Mouse (Mus musculus): ENCODE results near the gene Rab8b. TPM values are rescaled to one million over a fixed set of nuclear protein-coding genes. Genes with fewer than 3 reads are reported as not detected.
"Not testable (repeated sequence)": the region's sequence is repeated elsewhere in the genome, so short reads cannot be mapped to it uniquely, and the experiment has no call there.

Gene Rab8b
- total RNA-seq, 2 experiments from 2014 or later, result 17.8 to 18.5 TPM

DNA sequence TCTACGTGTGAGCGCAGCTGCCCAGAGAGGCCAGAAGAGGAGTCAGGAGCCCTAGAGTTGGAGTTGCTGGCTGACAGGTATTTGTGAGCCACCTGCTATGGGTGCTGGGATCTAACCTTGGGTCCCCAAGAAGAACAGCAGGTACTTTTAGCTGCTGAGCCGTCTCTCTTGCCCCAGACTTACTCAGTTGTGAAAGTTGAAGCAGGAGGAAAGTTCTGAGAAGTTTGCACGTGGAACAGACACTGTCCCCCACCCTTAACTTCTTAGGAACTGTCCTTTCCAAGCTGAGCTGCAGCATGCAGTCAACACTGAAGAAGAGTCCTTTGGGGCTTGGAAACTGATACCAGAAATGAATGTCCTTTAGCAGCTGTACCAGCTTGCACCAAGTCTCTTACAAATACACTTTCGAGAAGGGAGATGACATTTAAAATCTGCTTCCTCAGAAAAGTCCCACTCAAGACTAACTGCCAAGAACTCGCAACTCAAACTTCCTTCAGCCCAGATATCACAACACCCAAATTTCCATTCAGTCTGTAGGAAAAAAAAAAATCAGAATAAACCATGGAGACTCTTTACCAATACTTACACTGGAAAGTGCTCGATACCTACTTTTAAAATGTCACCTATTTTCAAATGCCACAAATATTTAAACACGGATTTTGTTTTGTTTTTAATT, 2.1 kb downstream of the Rab8b start:
- no peak for DNase-seq

GRCm38 (mm10) chr9:66915869-66916785, 3.4 kb downstream of the Rab8b start:
- no peak for DNase-seq

- DNase-seq, result no peak
Observed at GRCm38 (mm10) chr9:66915401-66915800, 4.1 kb downstream of the Rab8b start.

GRCm38 (mm10) chr9:66914540-66914939, 4.9 kb downstream of the Rab8b start:
- no peak for DNase-seq

- DNase-seq, result not testable (repeated sequence)
Observed at GRCm38 (mm10) chr9:66913254-66913934, 6.1 kb downstream of the Rab8b start.

GRCm38 (mm10) chr9:66912304-66912703, 7.2 kb downstream of the Rab8b start:
- no peak for DNase-seq

GRCm38 (mm10) chr9:66910677-66911076, 8.8 kb downstream of the Rab8b start:
- no peak for DNase-seq

GRCm38 (mm10) chr9:66909922-66910321, 9.6 kb downstream of the Rab8b start:
- no peak for DNase-seq

GRCm38 (mm10) chr9:66907746-66908397, 11.6 kb downstream of the Rab8b start:
- no peak for DNase-seq

- DNase-seq, result no peak
Observed at GRCm38 (mm10) chr9:66907126-66907525, 12.4 kb downstream of the Rab8b start.

- no peak for DNase-seq
Observed at GRCm38 (mm10) chr9:66905990-66906389, 13.5 kb downstream of the Rab8b start.

DNA sequence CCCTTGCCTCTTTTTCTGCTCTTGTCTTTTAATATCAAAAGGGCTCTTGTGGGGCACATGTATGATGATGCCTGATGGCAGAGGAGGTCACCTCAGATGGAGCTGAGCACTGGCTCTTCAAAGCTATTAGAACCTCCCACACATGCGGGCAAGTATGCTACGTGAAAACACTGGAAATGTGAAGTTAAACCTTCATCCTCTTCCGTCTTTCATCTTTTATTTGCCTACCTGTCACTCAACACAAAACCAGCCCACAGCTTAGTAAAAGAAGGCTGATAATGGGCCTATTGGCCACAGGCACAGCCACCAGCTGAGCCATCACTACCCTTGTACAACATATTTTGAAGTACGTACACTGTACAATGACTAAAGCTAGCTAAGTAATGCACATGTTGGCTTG, 20.0 kb downstream of the Rab8b start:
- DNase-seq, result no peak

DNA sequence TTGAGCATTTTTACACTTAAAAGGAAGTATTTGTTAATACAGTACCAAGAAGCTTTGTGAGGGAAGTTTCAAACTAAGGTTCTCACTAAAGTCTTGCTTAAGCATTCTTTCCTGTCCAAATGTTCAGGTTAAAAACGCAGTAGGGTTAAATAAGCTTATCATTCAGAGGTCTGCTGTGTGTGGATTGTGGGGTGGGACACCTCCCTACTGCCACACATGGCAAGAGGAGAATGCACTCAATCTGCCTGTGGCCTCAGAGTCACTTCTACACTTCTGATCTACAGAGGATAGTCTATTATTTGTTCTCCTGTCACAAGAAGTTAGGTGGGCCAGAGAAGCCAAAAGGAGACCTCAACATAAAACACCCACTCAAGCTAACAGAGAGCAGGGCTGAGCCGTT, 20.4 kb downstream of the Rab8b start:
- DNase-seq, result no peak

- no peak for DNase-seq
Observed at GRCm38 (mm10) chr9:66897851-66898250, 21.6 kb downstream of the Rab8b start.

GRCm38 (mm10) chr9:66896951-66897350, 22.5 kb downstream of the Rab8b start:
- no peak for DNase-seq

- DNase-seq, result no peak
Observed at GRCm38 (mm10) chr9:66895995-66896394, 23.5 kb downstream of the Rab8b start.

DNA sequence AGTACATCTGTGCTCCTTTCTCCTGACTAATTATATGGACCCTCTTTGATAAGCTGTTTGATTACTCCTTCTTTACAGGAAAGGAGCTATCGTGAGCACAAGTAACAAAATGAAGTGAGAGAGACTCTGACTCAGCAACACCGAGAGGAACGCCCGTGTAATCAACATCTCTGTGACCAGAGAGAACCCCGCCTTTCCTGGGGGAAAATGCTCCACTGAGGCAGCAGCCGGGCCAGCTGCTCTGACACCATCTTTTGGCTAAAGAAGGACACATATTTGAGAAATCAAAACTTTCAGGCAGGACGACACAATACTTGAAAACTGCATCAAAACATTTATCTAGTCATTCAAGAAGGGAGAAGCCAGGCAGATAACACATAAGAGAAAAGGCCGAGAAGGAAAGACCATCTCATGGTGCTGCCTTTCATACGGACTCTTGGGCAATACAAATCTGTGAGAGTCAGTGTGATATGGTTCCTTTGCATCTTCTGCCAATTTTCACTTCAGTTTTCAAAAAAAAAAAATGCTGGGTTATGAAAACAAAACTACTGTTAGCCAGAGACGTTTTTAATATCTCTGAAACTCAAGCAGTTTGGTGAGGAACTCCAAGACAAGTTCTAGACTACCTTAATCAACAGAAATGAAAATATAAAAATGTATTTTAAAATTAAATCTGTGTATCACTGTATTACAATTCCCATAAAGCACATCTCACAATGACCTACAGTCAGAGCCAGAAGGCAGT, 24.3 kb downstream of the Rab8b start:
- DNase-seq, result no peak

GRCm38 (mm10) chr9:66894421-66894820, 25.1 kb downstream of the Rab8b start:
- no peak for DNase-seq

GRCm38 (mm10) chr9:66892456-66892855, 27.0 kb downstream of the Rab8b start:
- not testable (repeated sequence) for DNase-seq

DNA sequence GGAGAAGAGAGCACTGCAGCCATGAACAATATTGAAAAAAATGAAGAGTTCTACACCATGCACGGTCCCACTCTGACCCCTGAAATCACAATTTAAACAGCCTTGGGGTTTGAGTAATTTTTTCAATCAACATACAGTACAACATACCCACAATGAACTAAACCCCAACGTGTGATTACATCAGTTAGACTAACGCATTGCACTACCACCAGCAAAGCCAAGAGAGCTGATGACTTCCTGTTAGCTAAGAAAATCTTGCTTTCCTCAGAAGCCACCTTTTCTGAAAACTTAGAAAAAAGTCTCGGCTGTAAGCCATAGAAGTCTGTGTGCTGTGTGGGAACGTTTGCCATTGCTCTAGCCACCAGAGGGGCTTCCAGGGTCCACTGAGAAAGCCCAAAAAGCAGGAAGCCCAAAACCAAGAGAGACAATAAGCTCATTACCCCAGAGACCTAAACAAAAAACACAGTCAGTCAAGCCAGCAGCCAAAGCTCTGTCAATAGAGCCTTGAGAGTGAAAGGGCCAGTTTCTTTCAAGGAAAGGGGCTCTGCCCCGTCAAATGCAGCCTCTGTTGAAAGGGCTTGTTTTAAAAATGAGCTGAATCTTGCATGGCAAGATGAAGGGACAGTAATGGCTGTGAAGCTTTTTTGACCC, 31.4 kb downstream of the Rab8b start:
- no peak for DNase-seq

DNA sequence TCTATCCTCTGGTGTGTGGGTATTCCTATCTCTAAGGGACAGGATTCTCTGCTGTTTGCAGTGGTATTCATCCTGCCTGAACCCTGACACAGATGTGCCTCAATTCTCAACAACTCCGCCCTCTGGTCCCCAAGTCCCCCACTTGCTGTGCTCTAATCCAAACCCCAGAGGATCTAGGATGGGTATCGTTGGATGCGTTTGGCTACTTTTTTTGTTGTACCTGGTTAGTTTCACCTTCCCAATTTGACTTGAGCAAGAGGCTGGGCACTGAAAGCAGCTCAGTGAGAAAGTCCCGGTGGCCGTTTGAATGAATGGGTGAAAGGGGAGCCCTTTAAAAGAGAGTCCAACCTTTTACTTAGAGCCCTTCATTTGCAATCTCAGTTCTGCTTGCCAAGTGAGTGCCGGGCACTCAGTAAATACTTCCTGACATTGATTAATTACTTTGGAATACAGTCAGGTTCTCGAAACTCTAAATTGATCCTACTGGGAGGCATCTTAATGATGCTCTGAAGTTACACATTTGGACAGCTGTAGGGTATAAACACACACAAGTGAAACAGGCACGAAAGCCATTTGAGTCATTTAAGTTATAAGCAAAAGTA, 32.1 kb downstream of the Rab8b start:
- DNase-seq, result no peak
